Mouse (Mus musculus) heart, embryonic 15.5 days (tissue): ENCODE results near the gene Spata13. TPM values are rescaled to one million over a fixed set of nuclear protein-coding genes. Genes with fewer than 3 reads are reported as not detected.

Source experiments
- ATAC-seq: fragments of 200-750 bp; cut with Nextera tagmentation; replicated peaks from 2 replicates; pipeline ENCODE4 v1.8.0; 2017; ENCODE audit warnings: low read depth, moderate TSS enrichment; ENCODE audit not compliant: insufficient number of reproducible peaks, insufficient read depth, low FRiP score
- H3K27ac ChIP-seq: fragments of 300-500 bp; sonication (generic); 2 replicates; pipeline ENCODE4 v1.5.1; 2015; ENCODE audit warnings: mild to moderate bottlenecking, inconsistent platforms
- H3K27me3 ChIP-seq: fragments of 300-500 bp; sonication (generic); 2 replicates; pipeline ENCODE4 v1.6.1; 2015; ENCODE audit warnings: inconsistent platforms
- H3K36me3 ChIP-seq: fragments of 300-500 bp; sonication (generic); 2 replicates; pipeline ENCODE4 v1.6.1; 2015; ENCODE audit warnings: mild to moderate bottlenecking, inconsistent platforms
- H3K4me1 ChIP-seq: fragments of 300-500 bp; sonication (generic); replicated peaks from 2 replicates; pipeline ENCODE4 v1.6.1; 2015; ENCODE audit warnings: inconsistent platforms
- H3K4me2 ChIP-seq: fragments of 300-500 bp; sonication (generic); 2 replicates; pipeline ENCODE4 v1.6.1; 2015; ENCODE audit warnings: inconsistent platforms, mild to moderate bottlenecking, moderate library complexity
- H3K4me3 ChIP-seq: fragments of 300-500 bp; sonication (generic); 2 replicates; pipeline ENCODE4 v1.5.1; 2015; ENCODE audit warnings: mild to moderate bottlenecking, inconsistent platforms
- H3K9ac ChIP-seq: fragments of 300-500 bp; sonication (generic); 2 replicates; pipeline ENCODE4 v1.6.1; 2015; ENCODE audit warnings: mild to moderate bottlenecking, inconsistent platforms
- H3K9me3 ChIP-seq: fragments of 300-500 bp; sonication (generic); replicated peaks from 2 replicates; pipeline ENCODE4 v1.6.1; 2016; ENCODE audit warnings: inconsistent platforms
- WGBS: fragments of 180-500 bp; shearing (Covaris S2); methylation state at CpG from one replicate; pipeline ENCODE4 v1.1.7; 2015; ENCODE audit warnings: mixed read lengths; 5-methylcytosine and 5-hydroxymethylcytosine counted together
- polyA plus RNA-seq: library from polyadenylated mRNA; unstranded; fragments of >200 nt; fragmentation: Nextera tagmentation; extraction: Ambion mirVana; gene quantifications from 2 replicates; pipeline ENCODE4 v1.2.1, GENCODE M21; 2015

Gene Spata13
- polyA plus RNA-seq, 1 experiment from 2014 or later = 14.9 TPM

DNA sequence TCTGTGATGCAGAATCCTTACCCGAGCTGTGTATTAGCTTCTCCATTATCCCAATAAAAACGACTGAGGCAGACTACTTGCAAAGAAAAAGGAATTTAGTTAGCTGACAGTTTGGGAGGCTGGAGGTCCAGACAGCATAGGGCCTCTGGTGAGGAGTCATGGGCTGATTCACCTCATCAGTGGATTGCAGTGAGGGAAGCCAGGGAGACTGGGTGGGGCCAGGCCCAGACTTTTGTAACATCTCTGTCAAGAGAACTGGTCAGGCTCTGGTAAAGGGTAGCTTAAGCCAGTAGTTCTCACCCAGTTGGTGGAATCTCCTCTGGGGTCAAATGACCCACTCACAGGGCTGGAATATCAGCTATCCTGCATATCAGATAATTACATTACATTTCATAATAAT lies 24.1 kb downstream of the Spata13 start:
- ATAC-seq = no peak
- WGBS = 57% methylated on average over 2 of the region's 2 CpGs
- H3K4me1 ChIP-seq = peaks cover 8% of the 10 kb centered on the region
- no peaks in the 10 kb centered on the region for H3K36me3 ChIP-seq
- no peak overlapping the region for H3K4me2 ChIP-seq
- H3K27me3 ChIP-seq = no peaks in the 10 kb centered on the region
- no peak overlapping the region for H3K9ac ChIP-seq
- no peak overlapping the region for H3K4me3 ChIP-seq
- H3K27ac ChIP-seq = no peak overlapping the region
- H3K9me3 ChIP-seq = no peaks in the 10 kb centered on the region

DNA sequence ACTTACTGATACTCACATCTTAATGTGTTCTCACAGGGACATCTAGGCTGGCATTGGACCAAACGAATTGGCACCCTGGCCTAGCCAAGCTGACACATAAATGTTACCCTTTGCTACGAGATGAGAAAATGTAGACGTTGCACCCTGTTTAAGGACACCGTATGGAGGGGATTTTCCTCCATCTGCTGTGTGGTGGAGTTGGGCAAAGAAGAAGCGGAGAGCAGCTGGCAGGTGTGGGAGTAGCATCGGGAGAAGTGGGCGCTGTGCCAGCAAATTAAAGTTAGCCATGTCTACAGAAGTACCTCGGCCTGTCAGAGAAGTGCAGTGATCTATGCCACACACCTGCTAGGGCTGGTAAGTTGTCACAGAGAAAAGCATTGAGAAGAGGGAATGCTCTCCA lies 25.7 kb downstream of the Spata13 start:
- no peak for ATAC-seq
- 77% methylated on average over 8 of the region's 8 CpGs for WGBS
- no peaks in the 10 kb centered on the region for H3K36me3 ChIP-seq
- no peak overlapping the region for H3K4me3 ChIP-seq
- H3K27me3 ChIP-seq = no peaks in the 10 kb centered on the region
- H3K4me2 ChIP-seq = no peak overlapping the region
- H3K9me3 ChIP-seq = no peaks in the 10 kb centered on the region
- H3K27ac ChIP-seq = no peak overlapping the region
- H3K9ac ChIP-seq = no peak overlapping the region
- peaks cover 8% of the 10 kb centered on the region for H3K4me1 ChIP-seq

DNA sequence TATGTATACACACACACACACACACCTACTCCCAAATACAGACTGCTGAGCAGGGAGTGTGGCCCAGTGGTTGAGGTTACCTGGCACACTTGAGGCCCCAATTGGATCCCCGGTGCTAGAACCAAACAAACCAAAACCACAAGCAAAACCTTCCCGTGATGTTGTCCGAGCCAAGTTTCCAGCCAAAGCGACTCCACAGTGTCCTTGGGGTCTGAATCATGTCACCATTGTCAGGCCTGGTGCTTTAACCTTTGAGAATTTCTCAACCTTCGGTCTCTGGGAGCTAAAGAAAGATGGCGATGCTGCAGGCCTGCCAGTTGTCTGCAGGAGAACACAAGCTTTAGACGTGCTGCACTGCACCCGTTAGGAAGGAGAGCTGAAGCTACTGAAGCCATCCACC lies 26.8 kb downstream of the Spata13 start:
- H3K36me3 ChIP-seq = no peaks in the 10 kb centered on the region
- no peaks in the 10 kb centered on the region for H3K27me3 ChIP-seq
- H3K4me3 ChIP-seq = no peak overlapping the region
- 93% methylated on average over 8 of the region's 8 CpGs for WGBS
- no peaks in the 10 kb centered on the region for H3K9me3 ChIP-seq
- H3K4me2 ChIP-seq = no peak overlapping the region
- H3K4me1 ChIP-seq = peaks cover 10% of the 10 kb centered on the region
- no peak overlapping the region for H3K27ac ChIP-seq
- no peak for ATAC-seq
- H3K9ac ChIP-seq = no peak overlapping the region

DNA sequence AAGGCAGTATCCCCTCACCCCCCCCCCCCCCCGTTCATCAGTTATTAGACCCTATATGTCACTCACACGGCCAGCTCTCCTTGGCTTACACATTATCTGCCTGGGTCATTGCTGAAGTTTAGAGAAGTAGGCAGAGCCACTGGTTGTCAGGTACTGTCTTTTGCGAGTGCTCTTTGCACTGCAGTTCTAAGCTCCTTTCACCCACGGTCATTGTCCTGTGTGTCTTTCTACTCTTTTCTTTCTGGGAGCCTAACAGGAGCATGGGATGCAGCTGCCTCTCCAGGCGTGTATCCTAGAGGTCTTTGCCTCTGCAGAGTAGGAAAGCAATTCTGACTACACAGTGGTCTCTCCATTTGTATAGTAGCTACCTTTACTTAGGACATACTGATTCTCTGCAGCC lies 27.5 kb downstream of the Spata13 start:
- H3K4me3 ChIP-seq = no peak overlapping the region
- H3K4me1 ChIP-seq = peaks cover 6% of the 10 kb centered on the region
- H3K27me3 ChIP-seq = no peaks in the 10 kb centered on the region
- no peak overlapping the region for H3K4me2 ChIP-seq
- 89% methylated on average over 5 of the region's 5 CpGs for WGBS
- no peak overlapping the region for H3K27ac ChIP-seq
- no peak for ATAC-seq
- H3K36me3 ChIP-seq = no peaks in the 10 kb centered on the region
- no peak overlapping the region for H3K9ac ChIP-seq
- H3K9me3 ChIP-seq = no peaks in the 10 kb centered on the region

DNA sequence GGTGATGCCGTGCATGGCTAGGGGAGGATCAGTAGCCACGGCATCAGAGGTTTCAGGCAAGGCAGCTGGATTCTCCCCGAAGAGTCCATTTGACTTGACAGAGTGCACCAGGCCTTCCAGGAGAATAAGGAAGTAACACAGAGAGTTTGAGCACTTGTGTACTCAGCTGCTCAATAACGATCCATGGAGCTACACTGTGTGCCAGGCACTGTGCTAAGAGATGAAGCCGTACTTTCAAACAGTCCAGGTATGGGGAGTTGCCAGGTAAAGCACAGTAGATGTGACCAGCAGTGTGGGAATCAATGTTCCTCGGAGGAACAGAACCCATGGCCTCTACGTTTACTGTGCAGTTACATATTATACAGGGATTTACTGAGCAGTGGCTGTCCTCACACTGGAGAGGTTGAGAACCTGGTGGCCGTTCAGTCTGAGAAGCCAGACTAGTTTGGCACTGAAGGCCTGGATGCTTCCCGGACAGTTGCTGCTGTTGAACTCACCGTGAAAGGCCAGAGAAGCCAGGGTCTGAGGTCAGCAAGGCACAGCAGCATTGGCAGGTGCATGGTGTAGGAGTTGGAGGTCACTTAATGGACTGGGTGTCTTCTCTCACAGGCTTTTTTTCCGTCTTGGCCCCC lies 29.6 kb downstream of the Spata13 start:
- Histone ChIP-seq H3K4me1 (0 out of 2 replicates have a peak, but pooled peaks cover 2% of the 10 kb centered on the region), H3K36me3 (no peaks in the 10 kb centered on the region), H3K9me3 (no peaks in the 10 kb centered on the region), H3K9ac (no peak overlapping the region), H3K4me3 (no peak overlapping the region), H3K27ac (no peak overlapping the region), H3K27me3 (no peaks in the 10 kb centered on the region), H3K4me2 (no peak overlapping the region)
- ATAC-seq = no peak
- 84% methylated on average over 11 of the region's 11 CpGs for WGBS

DNA sequence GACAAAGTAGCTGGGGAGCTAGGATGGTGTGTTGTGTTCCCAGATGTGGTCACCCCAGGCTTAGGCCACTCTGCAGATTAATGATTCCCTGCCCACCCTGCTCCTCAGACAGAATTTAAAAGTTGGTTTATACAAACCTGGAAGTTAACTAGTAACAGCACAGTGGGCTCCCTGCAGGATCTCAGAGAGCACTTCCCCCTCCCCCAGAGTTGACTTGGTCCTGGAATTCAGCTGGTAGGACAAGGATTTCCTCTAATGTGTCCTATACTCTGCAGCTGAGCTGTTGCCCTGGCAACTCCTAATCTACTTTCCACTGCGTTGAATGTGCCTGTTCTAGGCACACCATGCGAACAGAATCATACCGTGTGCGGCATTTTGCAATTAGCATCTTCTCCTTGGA lies 30.8 kb downstream of the Spata13 start:
- Histone ChIP-seq H3K4me1 (0 out of 2 replicates have a peak, but pooled peaks cover 2% of the 10 kb centered on the region), H3K27me3 (no peaks in the 10 kb centered on the region), H3K4me3 (no peak overlapping the region), H3K4me2 (no peak overlapping the region), H3K27ac (no peak overlapping the region), H3K9ac (no peak overlapping the region), H3K36me3 (no peaks in the 10 kb centered on the region), H3K9me3 (no peaks in the 10 kb centered on the region)
- 46% methylated on average over 4 of the region's 4 CpGs for WGBS
- ATAC-seq = no peak

DNA sequence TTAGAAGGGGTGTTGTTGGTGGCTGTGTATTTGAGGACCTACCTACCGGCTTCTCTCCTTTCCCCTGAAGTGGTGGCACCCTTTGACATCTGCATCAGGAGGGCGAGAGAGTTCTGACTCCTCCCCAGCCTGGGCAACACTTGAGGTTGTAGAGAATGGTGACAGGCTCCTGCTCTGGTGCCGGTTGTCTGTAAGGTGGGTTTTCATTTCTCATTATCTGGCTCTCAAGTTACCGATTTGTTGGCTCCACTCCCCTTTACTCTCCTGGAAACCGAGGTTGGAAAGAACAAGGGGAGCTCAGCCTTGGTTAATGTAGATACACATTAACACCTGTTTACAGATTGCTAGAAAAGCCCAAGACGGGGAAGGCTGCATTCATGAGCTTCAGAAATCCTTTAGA lies 31.5 kb downstream of the Spata13 start:
- ATAC-seq = no peak
- WGBS = 58% methylated on average over 6 of the region's 6 CpGs

DNA sequence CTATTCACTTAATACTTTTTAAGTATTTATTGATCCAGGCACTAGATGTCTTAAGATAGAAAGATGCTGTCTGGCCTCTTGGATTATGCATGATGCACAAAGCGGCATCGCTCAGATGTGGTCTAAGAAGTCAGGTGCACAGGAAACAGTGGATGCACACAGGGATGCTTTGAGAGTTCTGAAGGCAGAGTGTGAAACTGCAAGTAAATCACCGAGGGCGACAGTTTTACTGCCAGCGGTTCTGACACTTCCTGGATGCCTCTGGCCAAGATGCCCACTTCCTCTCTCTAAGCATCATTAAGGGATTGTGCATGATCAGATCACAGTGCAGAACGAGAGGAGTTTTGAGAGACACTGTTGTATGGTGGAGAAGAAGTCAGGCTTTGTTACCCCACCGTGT lies 32.5 kb downstream of the Spata13 start:
- Histone ChIP-seq H3K4me2 (no peak overlapping the region), H3K27me3 (no peaks in the 10 kb centered on the region), H3K9me3 (no peaks in the 10 kb centered on the region), H3K9ac (no peak overlapping the region), H3K27ac (no peak overlapping the region), H3K36me3 (no peaks in the 10 kb centered on the region), H3K4me1 (0 out of 2 replicates have a peak, but pooled peaks cover 4% of the 10 kb centered on the region), H3K4me3 (no peak overlapping the region)
- no peak for ATAC-seq
- 80% methylated on average over 7 of the region's 7 CpGs for WGBS

More for the DNA sequence above, 31.5 kb downstream of the Spata13 start:
- Histone ChIP-seq H3K9ac (no peak overlapping the region), H3K4me1 (0 out of 2 replicates have a peak, but pooled peaks cover 2% of the 10 kb centered on the region), H3K27me3 (no peaks in the 10 kb centered on the region), H3K27ac (no peak overlapping the region), H3K4me3 (no peak overlapping the region), H3K36me3 (no peaks in the 10 kb centered on the region), H3K9me3 (no peaks in the 10 kb centered on the region), H3K4me2 (no peak overlapping the region)

DNA sequence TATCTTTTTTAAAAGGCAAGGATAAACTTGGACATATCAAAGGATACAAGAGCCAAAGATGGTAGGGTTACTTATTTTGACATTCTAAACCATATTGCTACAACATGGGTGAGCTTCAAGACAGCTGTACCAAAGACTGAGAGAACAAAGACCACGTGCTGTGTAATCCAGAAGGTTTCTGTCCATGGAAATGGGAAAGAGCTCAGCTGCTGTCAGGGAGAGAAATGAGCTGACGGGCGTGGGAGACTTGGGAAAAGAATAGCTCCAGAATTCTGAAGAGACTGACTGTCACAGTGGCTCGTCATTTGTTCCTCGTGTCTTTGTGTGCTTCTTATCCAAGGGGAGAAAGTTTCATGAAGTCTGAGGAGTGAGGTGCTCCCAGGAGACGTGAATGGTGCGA lies 36.4 kb downstream of the Spata13 start:
- 78% methylated on average over 7 of the region's 7 CpGs for WGBS
- no peak for ATAC-seq
- H3K4me1 ChIP-seq = 0 out of 2 replicates have a peak, but pooled peaks cover 4% of the 10 kb centered on the region

DNA sequence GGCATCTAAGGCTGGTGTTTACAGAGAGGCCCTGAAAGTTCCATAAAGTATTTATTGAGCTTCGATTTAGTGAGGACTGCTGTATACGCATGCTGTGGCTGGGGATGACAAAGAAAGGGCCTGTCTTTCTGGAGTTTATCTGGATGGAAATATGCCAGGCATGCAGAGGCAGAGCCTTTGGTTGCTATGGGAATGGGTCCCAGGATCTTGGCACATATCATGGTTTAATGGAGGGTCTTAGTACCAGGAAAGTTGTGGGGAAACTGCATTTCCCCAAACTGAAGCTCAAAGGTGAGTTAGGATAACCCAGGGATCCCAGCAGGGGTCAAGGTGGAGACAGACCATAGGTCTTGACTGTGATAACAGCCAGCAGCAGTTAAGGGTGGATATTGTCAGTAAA lies 37.7 kb downstream of the Spata13 start:
- Histone ChIP-seq H3K4me2 (no peak overlapping the region), H3K9me3 (no peaks in the 10 kb centered on the region)
- 45% methylated on average over 2 of the region's 2 CpGs for WGBS

More for the DNA sequence above, 36.4 kb downstream of the Spata13 start:
- no peak overlapping the region for H3K27ac ChIP-seq
- no peaks in the 10 kb centered on the region for H3K9me3 ChIP-seq
- H3K9ac ChIP-seq = no peak overlapping the region
- H3K36me3 ChIP-seq = no peaks in the 10 kb centered on the region
- H3K27me3 ChIP-seq = no peaks in the 10 kb centered on the region
- no peak overlapping the region for H3K4me2 ChIP-seq
- no peak overlapping the region for H3K4me3 ChIP-seq

DNA sequence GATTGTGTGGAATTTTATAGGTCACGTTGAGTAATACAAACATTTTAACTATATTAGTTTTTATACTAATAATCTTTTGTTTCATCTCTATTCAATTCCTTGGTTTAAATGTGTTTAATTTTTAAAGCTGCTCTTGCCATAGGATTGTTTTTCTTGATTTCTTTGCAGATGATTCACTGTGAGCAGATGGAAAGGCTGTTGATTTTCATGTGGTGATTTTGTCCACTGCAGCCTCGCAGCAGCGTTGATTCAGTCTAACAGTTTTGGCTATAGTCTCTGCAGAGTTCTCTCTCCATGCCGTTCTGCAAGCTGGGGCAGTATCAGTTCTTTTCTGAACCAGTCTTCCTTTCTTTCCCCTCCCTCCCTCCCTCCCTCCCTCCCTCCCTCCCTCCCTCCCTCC lies 41.9 kb downstream of the Spata13 start:
- Histone ChIP-seq H3K4me2 (no peak overlapping the region), H3K9ac (no peak overlapping the region), H3K36me3 (no peaks in the 10 kb centered on the region), H3K27ac (no peak overlapping the region), H3K9me3 (no peaks in the 10 kb centered on the region), H3K4me3 (no peak overlapping the region), H3K4me1 (0 out of 2 replicates have a peak, but pooled peaks cover 4% of the 10 kb centered on the region), H3K27me3 (no peaks in the 10 kb centered on the region)
- no peak for ATAC-seq
- WGBS = 77% methylated on average over 4 of the region's 4 CpGs

More for the DNA sequence above, 37.7 kb downstream of the Spata13 start:
- Histone ChIP-seq H3K27ac (no peak overlapping the region), H3K9ac (no peak overlapping the region), H3K36me3 (no peaks in the 10 kb centered on the region), H3K27me3 (no peaks in the 10 kb centered on the region), H3K4me1 (0 out of 2 replicates have a peak, but pooled peaks cover 4% of the 10 kb centered on the region), H3K4me3 (no peak overlapping the region)
- no peak for ATAC-seq

DNA sequence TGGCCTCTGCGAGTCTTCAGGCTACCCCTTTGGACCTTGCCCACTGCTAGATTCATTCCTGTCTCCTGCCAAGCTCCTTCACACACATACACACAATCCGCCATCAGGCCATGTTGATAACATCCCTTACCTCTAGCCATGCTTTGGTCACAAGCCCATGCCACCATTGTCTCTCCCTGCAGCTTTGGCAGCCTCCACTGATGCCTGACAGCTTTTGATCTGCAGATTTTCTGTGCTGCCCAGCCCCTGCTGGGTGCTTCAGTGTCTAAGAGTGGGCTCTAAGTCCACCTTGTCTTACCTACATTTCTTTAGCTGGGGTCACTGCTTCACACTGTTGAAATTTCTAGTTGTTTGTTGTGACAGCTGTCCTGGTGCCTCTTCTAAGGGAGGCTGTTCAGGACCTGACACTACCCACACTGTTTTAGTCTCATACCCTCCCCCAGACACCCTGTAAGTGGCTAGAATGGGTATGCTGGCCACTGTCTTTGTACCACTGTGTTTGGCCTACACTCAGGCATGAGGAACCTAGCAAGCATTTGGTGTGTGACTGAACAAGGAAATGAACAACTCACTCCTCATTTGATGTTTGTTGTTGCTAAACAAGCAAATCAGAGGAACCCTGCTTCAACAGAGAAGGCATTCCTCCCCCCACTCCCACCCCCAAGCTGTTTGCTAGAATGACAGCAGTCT lies 43.0 kb downstream of the Spata13 start:
- Histone ChIP-seq H3K27me3 (no peaks in the 10 kb centered on the region), H3K9ac (no peak overlapping the region), H3K9me3 (no peaks in the 10 kb centered on the region), H3K36me3 (no peaks in the 10 kb centered on the region), H3K27ac (no peak overlapping the region), H3K4me3 (no peak overlapping the region), H3K4me2 (no peak overlapping the region), H3K4me1 (no peaks in the 10 kb centered on the region)
- ATAC-seq = no peak
- WGBS = 92% methylated on average over 2 of the region's 2 CpGs
